Mouse (Mus musculus) cerebellum, postnatal 10 days (tissue): ENCODE results near the gene Dctn3.

ENCODE experiments used
- DNase-seq, 2 experiments: peaks; one replicate each; pipeline ENCODE4 v3.0.0; 2021; ENCODE audit warnings: mixed read lengths in 2 of 2

Dctn3 gene

GRCm38 (mm10) chr4:41722918-41723351 lies at the start of gene Dctn3:
TSS of gene Dctn3 (minus strand) at chr4:41723170.
- DNase-seq: peak; percentile 93

- DNase-seq: peak; percentile 57 to 60
Observed at GRCm38 (mm10) chr4:41767301-41767700, 44.3 kb upstream of the Dctn3 start.

- DNase-seq: peak; percentile 50 to 56
Observed at GRCm38 (mm10) chr4:41763176-41763575, 40.2 kb upstream of the Dctn3 start.

- DNase-seq: peak; percentile 88 to 93
Observed at GRCm38 (mm10) chr4:41762688-41763114, 39.7 kb upstream of the Dctn3 start.

GRCm38 (mm10) chr4:41762099-41762687 lies 39.2 kb upstream of the Dctn3 start:
- peak; percentile 62 to 66 for DNase-seq

GRCm38 (mm10) chr4:41761680-41762079 lies 38.7 kb upstream of the Dctn3 start:
- peak in 1 of 2 experiments; percentile 20 for DNase-seq

GRCm38 (mm10) chr4:41760911-41761310 lies 37.9 kb upstream of the Dctn3 start:
- peak; percentile 44 to 51 for DNase-seq

GRCm38 (mm10) chr4:41760288-41760721 lies 37.3 kb upstream of the Dctn3 start:
- peak; percentile 96 to 98 for DNase-seq

GRCm38 (mm10) chr4:41759656-41760287 lies 36.8 kb upstream of the Dctn3 start:
- peak; percentile 52 to 54 for DNase-seq

- DNase-seq: peak; percentile 70 to 71
Observed at GRCm38 (mm10) chr4:41759206-41759605, 36.2 kb upstream of the Dctn3 start.

GRCm38 (mm10) chr4:41758701-41759100 lies 35.7 kb upstream of the Dctn3 start:
- DNase-seq: no peak

- peak in 1 of 2 experiments; percentile 14 for DNase-seq
Observed at GRCm38 (mm10) chr4:41758021-41758420, 35.1 kb upstream of the Dctn3 start.

GRCm38 (mm10) chr4:41757321-41757720 lies 34.4 kb upstream of the Dctn3 start:
- no peak for DNase-seq

- peak in 1 of 2 experiments; percentile 31 for DNase-seq
Observed at GRCm38 (mm10) chr4:41756440-41756839, 33.5 kb upstream of the Dctn3 start.

- DNase-seq: peak; percentile 93 to 94
Observed at GRCm38 (mm10) chr4:41755338-41756305, 32.7 kb upstream of the Dctn3 start, which contains the start of gene Sigmar1. TSS of gene Sigmar1 (minus strand) at chr4:41756157.

- DNase-seq: no peak
Observed at GRCm38 (mm10) chr4:41754797-41755337, 31.9 kb upstream of the Dctn3 start, which contains the start of gene Galt. TSS of gene Galt (plus strand) at chr4:41755228.

GRCm38 (mm10) chr4:41745021-41745420 lies 22.1 kb upstream of the Dctn3 start:
- no peak for DNase-seq

- no peak for DNase-seq
Observed at GRCm38 (mm10) chr4:41744131-41744530, 21.2 kb upstream of the Dctn3 start.

- peak; percentile 94 to 96 for DNase-seq
Observed at GRCm38 (mm10) chr4:41741158-41741560, 18.2 kb upstream of the Dctn3 start.

GRCm38 (mm10) chr4:41740380-41741157 lies 17.6 kb upstream of the Dctn3 start:
- DNase-seq: peak; percentile 74 to 79

GRCm38 (mm10) chr4:41739260-41739659 lies 16.3 kb upstream of the Dctn3 start:
- DNase-seq: no peak

- no peak for DNase-seq
Observed at GRCm38 (mm10) chr4:41738256-41738603, 15.3 kb upstream of the Dctn3 start.
